Mouse (Mus musculus): Measurements from ENCODE around the gene Fryl. TPM values are rescaled to one million over a fixed set of nuclear protein-coding genes. Genes with fewer than 3 reads are reported as not detected.

The Fryl gene
- polyA plus RNA-seq (2016; fragmentation: Nextera tagmentation; extraction: Ambion mirVana), result 48.7 and 52.0 TPM in 2 replicates

DNA sequence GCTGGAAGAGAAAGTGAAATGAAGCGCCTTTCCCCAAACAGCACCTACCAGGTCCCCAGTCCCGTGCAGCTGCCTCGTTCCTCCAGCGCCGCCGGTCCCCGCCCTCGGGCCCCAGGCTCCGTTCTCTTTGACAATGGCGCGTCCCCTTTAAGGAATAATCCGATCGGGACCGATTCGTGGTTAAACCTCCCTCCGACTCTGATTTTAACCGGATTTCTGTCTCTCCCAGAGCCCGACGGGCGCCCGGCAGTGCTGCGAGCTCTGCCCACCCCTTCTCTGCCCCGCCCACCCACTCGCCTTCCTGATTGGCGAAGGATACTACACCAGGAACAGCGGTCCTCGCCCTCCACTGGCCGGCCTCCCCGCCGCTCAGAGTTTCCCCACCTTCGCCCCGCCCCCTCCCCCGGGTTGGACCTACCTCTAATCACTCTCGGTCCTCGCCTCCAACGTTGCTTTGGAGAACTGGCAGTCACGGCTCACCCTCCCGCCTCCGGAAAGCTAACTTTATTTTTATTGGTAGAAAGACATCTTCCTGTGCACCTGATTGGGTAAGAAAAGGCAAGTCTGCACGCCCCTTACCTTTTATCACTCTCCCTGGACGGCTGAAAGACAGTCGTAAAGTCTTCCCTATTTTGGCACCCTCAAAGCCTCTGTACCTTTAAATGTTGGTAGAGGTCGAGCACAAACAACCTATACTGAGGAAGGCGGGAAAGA, at the start of gene Fryl:
TSS of gene Fryl (minus strand) at position 268 of the 714 bp plus-strand sequence.
- peak within 1 kb of the TSS; percentile 97 for H3K27ac ChIP-seq (replicated peaks)
- H3K4me1 ChIP-seq, result peaks cover 20% of the 10 kb centered on the region
- H3K9ac ChIP-seq (replicated peaks), result peak within 1 kb of the TSS; percentile 93
- ATAC-seq (ENCODE audit: low FRiP score, low read depth), result peak; percentile 98
- WGBS, result 0% methylated on average over 44 of the region's 44 CpGs
- 0 out of 2 replicates have a peak, but pooled peaks cover 5% of the 10 kb centered on the region for H3K27me3 ChIP-seq
- H3K36me3 ChIP-seq, result no peaks in the 10 kb centered on the region
- peak within 1 kb of the TSS; percentile 96 for H3K4me3 ChIP-seq
- H3K9me3 ChIP-seq, result no peaks in the 10 kb centered on the region
- peak within 1 kb of the TSS; percentile 65 for H3K4me2 ChIP-seq (replicated peaks)

DNA sequence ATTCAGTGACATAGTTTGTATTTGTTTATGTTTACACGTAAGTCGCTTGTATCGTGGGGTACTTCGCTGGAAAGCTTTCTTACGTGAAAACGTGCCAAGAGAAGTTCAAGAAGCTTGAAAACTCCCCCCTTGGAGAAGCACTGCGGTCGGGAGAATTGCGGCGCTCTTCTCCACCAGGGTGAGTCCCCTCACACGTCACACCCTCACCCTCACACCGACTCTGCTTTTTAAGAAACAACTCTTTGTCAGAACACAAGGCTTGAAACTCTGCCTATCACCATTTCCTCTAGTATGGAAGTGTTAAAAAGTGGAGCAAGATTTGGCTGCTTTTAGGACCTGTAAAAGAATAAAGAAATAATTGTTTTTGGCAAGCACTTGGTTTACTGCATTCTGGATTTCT, 48.1 kb upstream of the Fryl start:
- H3K27ac ChIP-seq (replicated peaks), result no peak overlapping the region
- no peak overlapping the region for H3K4me2 ChIP-seq (replicated peaks)
- H3K9me3 ChIP-seq, result no peaks in the 10 kb centered on the region
- H3K9ac ChIP-seq (replicated peaks), result no peak overlapping the region
- no peaks in the 10 kb centered on the region for H3K4me1 ChIP-seq
- H3K4me3 ChIP-seq, result no peak overlapping the region
- H3K27me3 ChIP-seq, result no peaks in the 10 kb centered on the region
- ATAC-seq (ENCODE audit: low FRiP score, low read depth), result no peak
- WGBS, result 88% methylated on average over 12 of the region's 12 CpGs
- peaks cover 78% of the 10 kb centered on the region for H3K36me3 ChIP-seq

DNA sequence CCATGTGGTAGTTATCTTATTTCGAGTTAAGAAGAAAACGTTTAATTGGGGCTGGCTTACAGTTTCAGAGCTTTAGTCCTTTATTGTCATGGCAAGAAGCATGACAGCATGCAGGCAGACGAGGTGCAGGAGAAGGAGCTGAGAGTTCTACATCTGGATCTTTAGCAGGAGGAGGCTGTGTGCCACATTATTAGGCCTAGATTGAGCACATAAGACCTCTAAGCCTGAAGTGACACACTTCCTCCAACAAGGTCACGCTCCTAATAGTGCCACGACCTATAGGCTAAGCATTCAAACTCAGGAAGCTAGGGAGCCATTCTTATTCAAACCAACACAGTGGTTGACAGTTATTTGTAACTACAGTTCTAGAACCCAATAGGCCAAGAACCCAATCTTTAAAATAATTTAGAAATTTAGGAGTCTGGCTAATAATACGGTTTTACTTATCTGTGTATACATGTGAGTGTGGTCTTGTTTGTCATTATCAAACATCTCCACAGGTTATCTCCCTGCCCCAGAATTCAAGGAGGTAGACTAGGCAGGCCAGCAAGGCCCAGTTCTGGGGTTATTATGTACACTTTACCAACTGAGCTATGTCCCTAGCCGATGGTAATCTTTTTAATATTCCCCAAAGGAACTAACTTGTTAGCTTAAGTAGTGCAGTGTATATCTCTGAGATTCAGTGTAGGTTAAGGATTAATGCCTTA, 45.3 kb upstream of the Fryl start:
- H3K4me1 ChIP-seq, result no peaks in the 10 kb centered on the region
- no peak overlapping the region for H3K4me3 ChIP-seq
- no peak overlapping the region for H3K9ac ChIP-seq (replicated peaks)
- WGBS, result 91% methylated on average over 7 of the region's 7 CpGs
- ATAC-seq (ENCODE audit: low FRiP score, low read depth), result no peak
- H3K4me2 ChIP-seq (replicated peaks), result no peak overlapping the region
- H3K9me3 ChIP-seq, result no peaks in the 10 kb centered on the region
- no peak overlapping the region for H3K27ac ChIP-seq (replicated peaks)
- H3K27me3 ChIP-seq, result no peaks in the 10 kb centered on the region
- H3K36me3 ChIP-seq, result peaks cover 57% of the 10 kb centered on the region

DNA sequence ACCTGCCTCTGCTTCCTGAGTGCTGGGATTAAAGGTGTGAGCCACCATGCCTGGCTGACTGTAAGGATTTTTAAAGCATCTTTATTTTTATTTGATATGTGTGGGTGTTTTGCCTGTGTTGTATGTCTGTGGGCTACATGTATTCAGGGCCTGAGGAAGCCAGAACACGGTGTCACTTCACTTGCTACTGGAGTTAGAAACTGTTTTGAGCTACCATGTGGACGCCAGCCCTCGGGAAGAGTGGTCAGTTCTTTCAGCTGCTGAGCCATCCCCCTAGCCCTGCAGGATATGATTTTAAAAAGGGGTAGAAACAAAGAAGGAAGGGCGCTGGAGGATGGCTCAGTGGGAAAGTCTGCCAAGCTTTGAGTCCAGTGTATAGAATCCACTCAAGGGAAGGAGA, 39.5 kb upstream of the Fryl start:
- Histone ChIP-seq H3K4me2 (replicated peaks) (no peak overlapping the region), H3K4me3 (no peak overlapping the region), H3K27me3 (no peaks in the 10 kb centered on the region), H3K36me3 (peaks cover 29% of the 10 kb centered on the region), H3K27ac (replicated peaks) (no peak overlapping the region), H3K4me1 (peaks cover 15% of the 10 kb centered on the region), H3K9ac (replicated peaks) (no peak overlapping the region), H3K9me3 (no peaks in the 10 kb centered on the region)
- 89% methylated on average over 4 of the region's 4 CpGs for WGBS
- no peak for ATAC-seq (ENCODE audit: low FRiP score, low read depth)

DNA sequence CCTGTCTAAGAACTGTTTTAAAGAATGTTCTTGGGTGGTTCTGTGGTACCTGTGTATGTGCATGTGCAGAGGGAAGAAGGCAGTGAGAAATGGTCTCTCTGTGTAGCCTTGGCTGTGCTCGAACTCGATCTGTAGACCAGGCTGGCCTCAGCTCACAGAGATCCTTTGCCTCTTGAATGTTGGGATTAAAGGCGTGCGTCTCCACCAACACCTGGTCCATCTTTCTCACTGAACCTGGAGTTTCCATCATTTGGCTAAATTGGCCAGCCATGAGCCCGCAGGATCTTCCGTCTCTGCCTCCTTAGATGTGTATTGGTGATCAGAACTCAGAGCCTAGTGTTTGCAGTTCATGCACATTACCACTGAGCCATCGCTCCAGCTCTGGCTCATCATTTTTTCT, 38.6 kb upstream of the Fryl start:
- H3K36me3 ChIP-seq, result peaks cover 20% of the 10 kb centered on the region
- H3K27me3 ChIP-seq, result no peaks in the 10 kb centered on the region
- 98% methylated on average over 7 of the region's 7 CpGs for WGBS
- peaks cover 15% of the 10 kb centered on the region for H3K4me1 ChIP-seq
- no peak overlapping the region for H3K4me3 ChIP-seq
- no peak overlapping the region for H3K9ac ChIP-seq (replicated peaks)
- no peaks in the 10 kb centered on the region for H3K9me3 ChIP-seq
- no peak overlapping the region for H3K27ac ChIP-seq (replicated peaks)
- no peak for ATAC-seq (ENCODE audit: low FRiP score, low read depth)
- no peak overlapping the region for H3K4me2 ChIP-seq (replicated peaks)

DNA sequence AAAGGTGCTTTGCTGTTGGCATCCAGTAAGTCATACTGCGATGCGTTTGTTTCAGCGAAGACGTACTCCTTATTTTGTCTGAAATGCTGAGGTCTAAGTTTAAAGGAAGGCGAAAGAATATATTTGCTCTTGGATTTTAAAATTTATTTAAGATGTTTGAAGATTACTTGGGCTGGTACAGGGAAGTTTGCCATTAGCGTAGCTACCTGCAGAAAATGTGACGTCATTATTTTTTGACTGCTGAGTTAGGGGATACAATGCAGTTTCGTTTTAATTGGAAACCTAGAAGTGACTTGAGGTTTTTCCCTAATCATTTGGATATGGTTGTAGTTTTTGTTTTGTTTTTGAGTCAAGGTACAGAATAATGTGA, 37.0 kb upstream of the Fryl start:
- Histone ChIP-seq H3K9ac (replicated peaks) (peak overlapping the region; percentile 95), H3K4me3 (peak overlapping the region; percentile 96), H3K4me2 (replicated peaks) (peak overlapping the region; percentile 68), H3K36me3 (peaks cover 20% of the 10 kb centered on the region), H3K4me1 (peaks cover 15% of the 10 kb centered on the region), H3K27ac (replicated peaks) (no peak overlapping the region), H3K9me3 (no peaks in the 10 kb centered on the region), H3K27me3 (no peaks in the 10 kb centered on the region)
- 17% methylated on average over 8 of the region's 8 CpGs for WGBS
- ATAC-seq (ENCODE audit: low FRiP score, low read depth), result no peak

DNA sequence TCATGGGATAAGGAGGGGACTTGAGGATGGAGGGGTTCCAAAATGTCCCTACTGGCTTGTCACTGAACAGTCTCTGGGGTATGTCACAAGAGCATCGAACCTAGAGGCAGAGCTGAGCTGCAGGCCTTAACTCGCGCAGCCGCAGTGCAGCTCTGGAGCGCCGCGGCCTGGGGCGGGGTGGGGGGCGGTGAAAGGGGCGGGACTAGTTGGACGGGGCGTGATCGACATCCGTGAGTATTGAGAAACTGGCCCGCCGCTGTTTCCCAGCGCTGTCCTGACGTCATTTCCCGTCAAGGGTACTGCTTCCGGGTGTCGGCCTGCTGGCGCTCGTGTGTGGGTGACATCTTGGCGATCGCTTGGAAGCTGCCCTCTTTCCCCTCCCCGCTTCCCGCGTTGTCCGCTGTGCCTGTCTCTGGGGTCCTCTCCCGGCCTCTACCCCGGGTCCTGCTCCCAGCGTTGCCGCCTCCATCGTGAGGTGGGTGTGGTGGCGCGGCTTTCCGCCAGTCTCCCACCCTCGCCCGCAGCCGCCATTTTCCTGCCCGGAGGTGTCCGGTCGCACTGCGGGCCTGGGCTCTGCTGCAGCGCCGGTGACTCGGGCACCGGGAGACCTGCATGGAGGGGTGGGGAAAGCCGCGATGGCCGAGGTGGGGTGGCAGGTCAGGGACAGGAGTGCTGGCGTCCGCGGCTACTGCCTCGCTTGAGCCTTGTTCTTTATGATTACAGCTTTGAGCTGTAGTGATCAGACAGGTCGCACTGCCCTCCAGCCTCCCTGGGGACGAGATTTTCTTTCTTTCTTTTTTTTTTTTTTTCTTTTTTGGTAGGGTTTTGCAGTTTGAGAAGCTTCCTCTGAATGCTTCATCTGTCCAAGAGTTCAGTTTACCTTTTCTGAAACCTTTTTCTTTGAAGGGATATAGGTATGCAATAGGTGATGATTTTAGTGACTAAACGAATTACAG, 36.4 kb upstream of the Fryl start, which contains the start of gene Ociad1:
TSS of gene Ociad1 (plus strand) at position 283 of the 956 bp plus-strand sequence.
- under 1% methylated on average over 58 of the region's 58 CpGs for WGBS
- Histone ChIP-seq H3K4me1 (peaks cover 15% of the 10 kb centered on the region), H3K4me3 (peak within 1 kb of the TSS; percentile 96), H3K36me3 (peaks cover 17% of the 10 kb centered on the region), H3K9me3 (no peaks in the 10 kb centered on the region), H3K27me3 (no peaks in the 10 kb centered on the region), H3K27ac (replicated peaks) (peak within 1 kb of the TSS; percentile 94), H3K4me2 (replicated peaks) (peak within 1 kb of the TSS; percentile 68), H3K9ac (replicated peaks) (peak within 1 kb of the TSS; percentile 95)
- ATAC-seq (ENCODE audit: low FRiP score, low read depth), result peak; percentile 99

DNA sequence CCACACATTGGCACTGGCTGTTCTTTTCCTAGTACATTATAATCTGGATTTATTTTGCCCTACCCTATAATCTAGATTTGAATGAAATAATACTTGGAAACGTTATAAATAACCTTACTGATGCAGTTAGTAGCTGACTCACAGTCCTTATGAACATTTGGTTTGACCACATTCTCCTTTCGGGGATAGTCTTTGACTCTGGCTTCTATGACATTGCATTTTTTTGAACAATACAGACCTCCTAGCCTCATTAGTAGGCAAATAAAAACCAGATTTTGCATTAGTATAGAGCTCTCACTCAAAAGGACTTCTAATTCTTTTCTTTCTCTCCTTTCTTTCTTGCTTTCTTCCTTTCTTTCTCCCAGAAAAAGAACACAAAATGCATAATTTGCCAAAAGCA, 33.5 kb upstream of the Fryl start:
- Histone ChIP-seq H3K9ac (replicated peaks) (no peak overlapping the region), H3K27ac (replicated peaks) (no peak overlapping the region), H3K4me1 (peaks cover 9% of the 10 kb centered on the region), H3K36me3 (peaks cover 3% of the 10 kb centered on the region; the same call in 1 of the 2 replicates), H3K4me2 (replicated peaks) (no peak overlapping the region), H3K9me3 (no peaks in the 10 kb centered on the region), H3K27me3 (no peaks in the 10 kb centered on the region), H3K4me3 (no peak overlapping the region)
- 70% methylated on average over 2 of the region's 2 CpGs for WGBS
- no peak for ATAC-seq (ENCODE audit: low FRiP score, low read depth)

DNA sequence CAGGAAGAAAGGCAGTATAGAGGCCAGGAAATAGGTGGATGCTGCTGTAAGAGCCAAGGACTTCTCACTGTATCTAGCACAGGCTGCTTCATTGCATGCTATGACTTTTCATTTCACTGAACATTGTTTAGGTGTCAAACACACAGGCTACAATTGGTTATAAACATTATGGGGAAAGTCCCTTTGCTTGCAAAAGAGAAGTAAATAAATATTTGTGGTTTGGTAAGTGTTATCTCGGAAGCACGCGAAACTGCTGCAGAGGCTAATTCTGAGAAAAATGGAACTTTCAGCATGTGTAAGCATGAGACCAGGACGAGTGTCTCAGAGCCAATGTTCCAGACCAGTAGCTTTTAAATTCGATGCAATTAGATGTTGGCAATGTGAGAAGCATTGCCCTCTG, 30.2 kb upstream of the Fryl start:
- Histone ChIP-seq H3K27ac (replicated peaks) (no peak overlapping the region), H3K4me3 (no peak overlapping the region), H3K9ac (replicated peaks) (no peak overlapping the region), H3K4me2 (replicated peaks) (no peak overlapping the region), H3K9me3 (no peaks in the 10 kb centered on the region), H3K4me1 (no peaks in the 10 kb centered on the region), H3K27me3 (no peaks in the 10 kb centered on the region), H3K36me3 (no peaks in the 10 kb centered on the region)
- no peak for ATAC-seq (ENCODE audit: low FRiP score, low read depth)
- WGBS, result 87% methylated on average over 5 of the region's 5 CpGs

DNA sequence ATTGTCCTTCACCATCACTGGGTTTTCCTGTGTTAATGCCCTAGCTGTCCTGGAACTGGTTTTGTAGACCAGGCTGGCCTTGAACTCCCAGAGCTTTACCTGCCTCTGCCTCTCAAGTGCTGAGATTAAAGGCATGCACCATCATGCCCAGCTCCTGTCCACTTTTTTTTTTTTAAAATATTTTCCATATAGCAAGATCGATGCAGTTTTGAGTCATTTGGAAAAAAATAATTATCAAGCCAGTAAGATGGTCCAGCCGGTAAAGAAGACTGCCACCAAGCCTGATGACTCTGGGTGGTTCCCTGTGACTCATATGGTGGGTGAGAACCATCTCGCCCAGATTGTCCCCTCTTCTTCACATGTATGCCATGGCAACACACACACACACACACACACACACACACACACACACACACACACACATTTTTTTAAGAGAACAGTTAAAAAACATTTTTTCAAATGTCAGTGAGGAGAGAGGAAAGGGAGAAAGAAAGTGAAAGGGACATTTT, 29.1 kb upstream of the Fryl start:
- 84% methylated on average over 3 of the region's 3 CpGs for WGBS
- H3K9ac ChIP-seq (replicated peaks), result no peak overlapping the region
- no peaks in the 10 kb centered on the region for H3K27me3 ChIP-seq
- no peak for ATAC-seq (ENCODE audit: low FRiP score, low read depth)
- no peaks in the 10 kb centered on the region for H3K4me1 ChIP-seq
- no peak overlapping the region for H3K4me2 ChIP-seq (replicated peaks)
- no peak overlapping the region for H3K4me3 ChIP-seq
- H3K36me3 ChIP-seq, result no peaks in the 10 kb centered on the region
- H3K9me3 ChIP-seq, result no peaks in the 10 kb centered on the region
- no peak overlapping the region for H3K27ac ChIP-seq (replicated peaks)

DNA sequence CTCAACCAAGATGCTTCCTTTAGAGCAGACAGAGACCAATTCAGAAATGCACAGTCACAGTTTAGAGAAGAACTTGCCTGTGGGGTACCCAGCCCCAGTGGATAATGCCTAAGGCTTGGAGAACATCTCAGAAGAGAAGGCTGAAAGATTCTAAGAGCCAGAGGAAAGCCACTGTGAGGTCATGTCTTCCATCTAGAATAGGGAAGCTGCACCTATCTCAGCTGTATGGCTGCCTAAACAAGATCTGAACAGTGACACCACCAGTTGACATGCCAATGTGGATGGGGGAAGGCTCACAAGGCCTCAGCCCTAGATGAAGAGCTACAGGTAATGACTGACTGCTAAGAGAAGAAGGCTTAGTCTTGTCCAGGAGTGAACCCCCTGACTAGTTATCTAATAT, 27.6 kb upstream of the Fryl start:
- no peak for ATAC-seq (ENCODE audit: low FRiP score, low read depth)
- H3K27ac ChIP-seq (replicated peaks), result no peak overlapping the region
- no peaks in the 10 kb centered on the region for H3K36me3 ChIP-seq
- H3K9me3 ChIP-seq, result no peaks in the 10 kb centered on the region
- no peak overlapping the region for H3K9ac ChIP-seq (replicated peaks)
- H3K4me3 ChIP-seq, result no peak overlapping the region
- peaks cover 7% of the 10 kb centered on the region; the same call in 1 of the 2 replicates for H3K4me1 ChIP-seq
- H3K4me2 ChIP-seq (replicated peaks), result no peak overlapping the region
- no peaks in the 10 kb centered on the region for H3K27me3 ChIP-seq

DNA sequence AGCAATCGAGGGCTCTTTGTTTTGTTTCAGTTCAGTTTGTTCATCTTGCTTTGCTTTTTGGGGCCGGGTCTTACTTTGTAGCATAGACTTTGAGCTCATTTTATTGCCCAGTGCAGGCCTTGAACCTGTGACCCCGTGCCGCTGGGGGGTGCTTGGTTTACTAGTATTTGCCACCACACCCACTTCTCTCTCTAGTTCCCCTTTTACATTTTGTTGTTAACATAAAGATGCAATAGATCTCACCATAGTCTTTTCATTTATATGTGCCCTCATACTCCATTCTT, 24.1 kb upstream of the Fryl start:
- Histone ChIP-seq H3K9ac (replicated peaks) (no peak overlapping the region), H3K4me1 (peaks cover 7% of the 10 kb centered on the region; the same call in 1 of the 2 replicates), H3K27ac (replicated peaks) (no peak overlapping the region), H3K36me3 (no peaks in the 10 kb centered on the region), H3K4me2 (replicated peaks) (no peak overlapping the region), H3K27me3 (no peaks in the 10 kb centered on the region), H3K9me3 (no peaks in the 10 kb centered on the region), H3K4me3 (no peak overlapping the region)
- no peak for ATAC-seq (ENCODE audit: low FRiP score, low read depth)
- 74% methylated on average over 4 of the region's 4 CpGs for WGBS
